15 mouse cellular contexts compared by ENCODE assay signal in the genomic region with DNA sequence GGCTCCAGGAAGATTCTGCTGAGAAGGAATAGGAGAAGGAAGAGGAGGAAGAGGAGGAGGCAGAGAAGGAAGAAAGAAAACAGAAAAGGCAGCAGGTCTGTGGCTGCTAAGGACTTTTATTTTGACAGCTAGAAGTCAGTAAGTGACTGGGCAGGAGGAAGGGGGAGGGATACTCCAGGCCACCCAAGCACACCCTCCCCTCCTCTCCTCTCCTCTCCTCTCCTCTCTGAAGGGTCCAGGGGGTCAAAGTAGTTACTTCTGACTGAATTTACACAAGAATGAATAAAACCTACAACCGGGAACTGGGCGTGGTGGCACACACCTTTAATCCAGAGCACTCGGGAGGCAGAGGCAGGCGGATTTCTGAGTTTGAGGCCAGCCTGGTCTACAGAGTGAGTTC. TPM values are rescaled to one million over a fixed set of nuclear protein-coding genes. Genes with fewer than 3 reads are reported as not detected.
DNase-seq lines count a peak whose midpoint lies in the region; ATAC-seq and TF ChIP-seq lines count a peak whose summit lies in the region.
"Had no signal": no experiment of that assay in that cellular context is flagged by ENCODE, and none has a peak within 500 bp of the region (broad histone marks: within the 10 kb centered on the region; RNA-seq: fewer than 3 reads in every experiment).

No protein-coding gene starts in this region.

- no peak overlapping the region for H3K9ac ChIP-seq in kidney, embryonic 15.5 days
- H3K9ac ChIP-seq in neural tube, embryonic 12.5 days = no peak overlapping the region
- H3K9ac ChIP-seq in neural tube, embryonic 15.5 days (replicated peaks) = no peak overlapping the region
- no peak overlapping the region for H3K9ac ChIP-seq in liver, postnatal 0 days (replicated peaks)
- H3K9ac ChIP-seq: forebrain, postnatal 0 days; liver, embryonic 15.5 days had no signal

- no peak overlapping the region for H3K4me3 ChIP-seq in kidney, embryonic 15.5 days (replicated peaks)
- no peak overlapping the region for H3K4me3 ChIP-seq in kidney, adult 2 months (ENCODE audit: insufficient read depth, low read depth, low read length)
- H3K4me3 ChIP-seq in neural tube, embryonic 12.5 days = no peak overlapping the region
- no peak overlapping the region for H3K4me3 ChIP-seq in neural tube, embryonic 15.5 days (replicated peaks)
- no peak overlapping the region for H3K4me3 ChIP-seq in liver, postnatal 0 days (ENCODE audit: low read depth, low read length)
- H3K4me3 ChIP-seq: gastrocnemius, adult 2 months; liver, embryonic 15.5 days had no signal

- no peak overlapping the region for H3K27ac ChIP-seq in kidney, embryonic 15.5 days
- H3K27ac ChIP-seq in kidney, adult 2 months (ENCODE audit: insufficient read depth, low read depth, low read length) = no peak overlapping the region
- no peak overlapping the region for H3K27ac ChIP-seq in neural tube, embryonic 12.5 days
- no peak overlapping the region for H3K27ac ChIP-seq in neural tube, embryonic 15.5 days (replicated peaks)
- no peak overlapping the region for H3K27ac ChIP-seq in liver, postnatal 0 days (ENCODE audit: low read depth)
- H3K27ac ChIP-seq: gastrocnemius, adult 2 months; liver, embryonic 15.5 days had no signal

- TF ChIP-seq POLR2A in kidney, adult 2 months (IDR thresholded peaks at IDR 0.05; ENCODE audit: low read depth, low read length) = no peak

- TF ChIP-seq EP300 in liver, postnatal 0 days (IDR thresholded peaks at IDR 0.05; ENCODE audit: low read depth) = no peak

- 44% methylated on average over 4 of the region's 4 CpGs for WGBS in kidney, embryonic 15.5 days
- 59% methylated on average over 4 of the region's 4 CpGs for WGBS in kidney, adult 2 months
- WGBS in neural tube, embryonic 12.5 days = 51% methylated on average over 4 of the region's 4 CpGs
- 53% methylated on average over 4 of the region's 4 CpGs for WGBS in neural tube, embryonic 15.5 days
- WGBS in liver, postnatal 0 days (ENCODE audit: insufficient replicate concordance) = 67% methylated on average over 4 of the region's 4 CpGs

- no peak for TF ChIP-seq CTCF in kidney, adult 2 months (conservative IDR thresholded peaks at IDR 0.05; ENCODE audit: insufficient read depth, insufficient read length, low read depth, low read length)
- no peak for TF ChIP-seq CTCF in liver, postnatal 0 days (IDR thresholded peaks at IDR 0.05; ENCODE audit: low read depth)

- peaks cover 50% of the 10 kb centered on the region for H3K4me1 ChIP-seq in kidney, embryonic 15.5 days
- H3K4me1 ChIP-seq in kidney, adult 2 months (ENCODE audit: control insufficient read depth, insufficient read depth, low read length) = no peaks in the 10 kb centered on the region
- H3K4me1 ChIP-seq in neural tube, embryonic 12.5 days = peaks cover 21% of the 10 kb centered on the region
- H3K4me1 ChIP-seq in neural tube, embryonic 15.5 days = peaks cover 5% of the 10 kb centered on the region; the same call in 1 of the 2 replicates
- no peaks in the 10 kb centered on the region for H3K4me1 ChIP-seq in liver, postnatal 0 days (ENCODE audit: insufficient read depth)
- H3K4me1 ChIP-seq: liver, embryonic 15.5 days had no signal

- H3K27me3 ChIP-seq in kidney, embryonic 15.5 days = no peaks in the 10 kb centered on the region
- no peaks in the 10 kb centered on the region for H3K27me3 ChIP-seq in kidney, adult 2 months (replicated peaks; ENCODE audit: control insufficient read depth, insufficient read depth, low read length)
- H3K27me3 ChIP-seq in neural tube, embryonic 12.5 days (replicated peaks) = no peaks in the 10 kb centered on the region
- H3K27me3 ChIP-seq in neural tube, embryonic 15.5 days (replicated peaks) = no peaks in the 10 kb centered on the region
- no peaks in the 10 kb centered on the region for H3K27me3 ChIP-seq in liver, postnatal 0 days (ENCODE audit: insufficient read depth, low read length)
- H3K27me3 ChIP-seq: liver, embryonic 15.5 days had no signal

- peak; percentile 75 for ATAC-seq in kidney, embryonic 15.5 days (replicated peaks; ENCODE audit: low FRiP score)
- peak; percentile 70 for ATAC-seq in neural tube, embryonic 12.5 days (ENCODE audit: low FRiP score, low read depth)
- ATAC-seq in neural tube, embryonic 15.5 days (ENCODE audit: low FRiP score) = no peak
- no peak for ATAC-seq in liver, postnatal 0 days
- ATAC-seq: forebrain, postnatal 0 days had no signal

- H3K4me2 ChIP-seq in kidney, embryonic 15.5 days = no peak overlapping the region
- no peak overlapping the region for H3K4me2 ChIP-seq in neural tube, embryonic 12.5 days (replicated peaks)
- H3K4me2 ChIP-seq in neural tube, embryonic 15.5 days = no peak overlapping the region
- no peak overlapping the region for H3K4me2 ChIP-seq in liver, postnatal 0 days (ENCODE audit: low read depth, low read length)
- H3K4me2 ChIP-seq: liver, embryonic 15.5 days had no signal

- no peak for DNase-seq in kidney, adult 2 months
- peak; percentile 25 for DNase-seq in embryo, embryonic 9.5 days (ENCODE audit: extremely low spot score)
- DNase-seq in B cell, adult 2 months = no peak
- no peak for DNase-seq in liver, postnatal 0 days
- DNase-seq: adrenal gland, adult 2 months; cerebellum, postnatal 25 days; forebrain, postnatal 0 days; gastrocnemius, adult 2 months; heart, adult 18-20 months; lung, postnatal 4 days; right cerebral cortex, postnatal 4 days had no signal

- no peaks in the 10 kb centered on the region for H3K36me3 ChIP-seq in kidney, embryonic 15.5 days
- H3K36me3 ChIP-seq in kidney, adult 2 months (ENCODE audit: control insufficient read depth, insufficient read depth, low read length) = no peaks in the 10 kb centered on the region
- H3K36me3 ChIP-seq in neural tube, embryonic 12.5 days = peaks cover 3% of the 10 kb centered on the region; the same call in 1 of the 2 replicates
- H3K36me3 ChIP-seq in neural tube, embryonic 15.5 days = no peaks in the 10 kb centered on the region
- H3K36me3 ChIP-seq in liver, postnatal 0 days (replicated peaks; ENCODE audit: insufficient read depth, low read length) = no peaks in the 10 kb centered on the region
- H3K36me3 ChIP-seq: liver, embryonic 15.5 days had no signal

- no peaks in the 10 kb centered on the region for H3K9me3 ChIP-seq in kidney, embryonic 15.5 days (replicated peaks)
- H3K9me3 ChIP-seq in neural tube, embryonic 12.5 days = no peaks in the 10 kb centered on the region
- H3K9me3 ChIP-seq in neural tube, embryonic 15.5 days (replicated peaks) = no peaks in the 10 kb centered on the region
- no peaks in the 10 kb centered on the region for H3K9me3 ChIP-seq in liver, postnatal 0 days (ENCODE audit: low read length)
- H3K9me3 ChIP-seq: liver, embryonic 15.5 days had no signal

RNA-seq across cellular contexts. Expression of gene Pdpn, which starts 12.3 kb away (rescaled TPM):
- 50.0 and 50.7 TPM in 2 replicates for polyA plus RNA-seq in kidney, embryonic 15.5 days (2015; fragmentation: Nextera tagmentation; extraction: Ambion mirVana)
- polyA plus RNA-seq in kidney, adult 2 months (2012; rRNA removed) = 3.2 and 4.5 TPM in 2 replicates
- 116 and 121 TPM in 2 replicates for polyA plus RNA-seq in neural tube, embryonic 12.5 days (2016; fragmentation: Nextera tagmentation; extraction: Ambion mirVana)
- 25.5 and 29.0 TPM in 2 replicates for polyA plus RNA-seq in neural tube, embryonic 15.5 days (2015; fragmentation: Nextera tagmentation; extraction: Ambion mirVana)
- 1.6 TPM in 2 replicates for polyA plus RNA-seq in liver, postnatal 0 days (2015; fragmentation: Nextera tagmentation; extraction: Ambion mirVana)

Comparison
In these comparisons a context has a peak if more than half of its experiments do, and no peak if none do; other contexts are left out.
1. ATAC-seq: peak in kidney, embryonic 15.5 days (single experiment) and neural tube, embryonic 12.5 days (single experiment); none in neural tube, embryonic 15.5 days (single experiment) and liver, postnatal 0 days (single experiment).